Mouse (Mus musculus): ENCODE measurements at regions not wholly inside any gene's neighbourhood (a gene's known extent, or its start where the extent isn't known, plus 50 kb on each side); places are given as distances from the start of the nearest gene placed in this dataset.
A peak's percentile ranks its signal among the peaks of the same experiment; 100 is the strongest.

DNA sequence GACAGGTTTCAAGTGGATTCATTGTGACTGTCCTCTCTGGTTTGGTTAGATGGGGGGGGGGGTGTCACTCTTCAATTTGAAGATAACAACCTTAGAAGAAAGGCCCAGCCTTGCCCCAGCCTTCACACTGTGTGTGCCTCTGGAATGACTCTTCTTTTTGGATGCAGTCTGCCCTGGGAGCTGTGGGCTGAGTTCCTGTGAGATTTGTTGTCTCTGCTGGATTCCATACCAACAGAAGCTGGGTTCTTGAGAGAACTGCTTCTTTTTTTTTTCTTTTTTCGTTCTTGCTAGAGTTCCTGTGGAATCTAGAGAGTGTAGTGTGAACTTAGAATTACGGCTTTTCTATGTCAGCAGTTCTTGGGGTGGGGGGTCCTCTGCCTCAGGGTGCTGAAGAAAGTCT lies 200.9 kb downstream of the Enc1 start:
- no peak for DNase-seq

DNA sequence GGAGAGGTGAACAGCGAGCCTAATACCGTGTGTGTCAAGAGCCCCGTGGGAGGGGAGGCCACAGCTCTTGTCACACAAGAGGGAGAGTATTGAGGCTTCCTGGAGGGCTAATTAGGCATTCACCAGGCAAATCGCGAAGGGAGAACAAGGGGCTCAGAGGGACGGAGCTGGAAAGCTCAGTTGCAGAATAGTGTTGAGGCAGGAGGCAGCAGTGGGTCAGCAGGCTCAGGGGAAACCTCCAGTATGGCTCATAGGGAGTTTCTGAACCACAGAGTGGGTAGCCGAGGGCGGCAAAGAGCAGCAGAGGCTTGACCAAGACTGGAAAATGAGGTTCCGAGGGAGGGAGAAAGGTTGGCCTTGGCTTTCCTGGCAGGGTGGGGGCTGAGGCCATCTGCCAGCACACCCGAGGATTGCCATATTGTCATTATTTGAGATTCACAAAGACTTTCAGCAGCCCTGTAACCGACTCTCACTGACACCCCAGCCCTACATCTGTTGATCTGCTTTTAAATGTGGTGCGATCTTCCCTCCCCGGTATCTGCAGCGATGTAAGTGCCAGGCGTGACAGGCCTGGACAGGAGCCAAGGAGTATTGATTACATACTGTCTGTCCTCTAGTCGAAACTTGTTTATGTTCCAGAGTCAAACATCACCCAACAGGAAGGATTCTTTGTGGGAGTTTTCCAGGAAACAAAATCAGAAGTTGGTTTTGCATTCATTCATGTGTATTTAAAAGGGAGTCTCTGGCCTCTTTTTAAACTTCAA lies 198.5 kb downstream of the Enc1 start:
- DNase-seq = no peak

DNA sequence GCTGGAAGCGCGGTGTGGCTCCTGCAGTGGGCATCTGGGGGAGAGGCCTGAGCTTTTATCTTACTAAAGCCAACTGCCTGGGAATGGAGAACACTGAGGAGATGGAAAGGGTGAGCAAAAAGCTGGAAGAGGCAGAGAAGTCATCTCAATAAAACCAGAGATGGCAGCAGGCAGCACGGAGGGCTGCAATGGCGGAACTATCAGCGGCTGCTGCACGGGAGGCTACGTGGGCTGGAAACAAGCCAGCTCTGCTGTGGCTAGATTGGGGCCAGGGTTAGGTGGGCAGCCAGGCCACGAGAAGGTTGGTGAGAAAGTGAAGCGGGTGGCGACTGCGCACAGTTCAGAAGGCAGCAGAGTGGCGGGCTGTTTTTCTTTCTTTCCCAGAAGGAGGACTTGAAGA lies 197.8 kb downstream of the Enc1 start:
- no peak for DNase-seq

DNA sequence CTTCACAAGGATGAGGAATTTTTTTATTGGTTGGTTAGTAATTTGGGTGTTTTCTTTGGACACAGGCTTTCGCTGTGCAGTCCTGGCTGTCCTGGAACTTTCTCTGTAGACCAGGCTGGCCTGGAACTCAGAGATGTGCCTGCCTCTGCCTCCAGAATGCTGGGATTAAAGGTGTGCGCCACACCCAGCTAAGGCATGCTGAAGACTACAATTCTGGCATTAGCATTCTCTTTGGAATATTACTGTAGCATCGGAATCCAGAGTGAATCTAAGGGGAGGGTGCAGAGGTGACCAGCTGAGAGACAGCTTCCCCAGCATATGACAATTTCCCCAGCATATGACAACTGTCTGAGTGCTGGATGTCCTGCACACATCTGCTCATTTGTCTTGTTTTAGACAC lies 197.4 kb downstream of the Enc1 start:
- DNase-seq = no peak

DNA sequence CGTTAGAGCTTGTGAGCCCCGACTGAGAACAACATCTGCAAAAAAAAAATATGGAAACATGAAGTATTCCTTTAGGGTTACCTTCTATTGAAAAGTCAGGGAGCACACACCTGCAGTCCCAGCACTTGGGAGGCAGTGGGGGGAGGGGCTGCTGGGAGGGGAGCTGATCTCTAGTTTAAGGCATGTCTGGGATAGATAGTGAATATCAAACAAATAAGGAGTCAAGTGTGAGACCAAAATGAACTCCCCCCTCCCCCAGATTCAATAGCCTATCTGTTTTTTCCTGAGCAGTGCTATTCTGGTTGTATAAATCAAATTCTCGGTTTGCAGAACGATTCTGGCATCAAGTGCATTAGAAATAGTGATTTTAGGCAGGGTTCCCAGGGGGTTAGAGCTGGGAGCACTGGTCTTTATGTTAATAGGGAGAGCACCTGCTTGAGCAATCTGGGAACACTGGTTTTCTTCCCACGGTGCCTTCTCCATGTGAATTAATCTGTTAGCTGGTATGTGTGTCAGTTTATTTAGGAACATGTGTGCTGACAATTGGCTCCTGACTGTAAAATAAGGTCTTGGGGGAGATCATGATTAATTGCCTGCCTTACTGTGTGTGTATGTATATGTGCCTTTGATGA lies 195.9 kb downstream of the Enc1 start:
- DNase-seq = no peak

DNA sequence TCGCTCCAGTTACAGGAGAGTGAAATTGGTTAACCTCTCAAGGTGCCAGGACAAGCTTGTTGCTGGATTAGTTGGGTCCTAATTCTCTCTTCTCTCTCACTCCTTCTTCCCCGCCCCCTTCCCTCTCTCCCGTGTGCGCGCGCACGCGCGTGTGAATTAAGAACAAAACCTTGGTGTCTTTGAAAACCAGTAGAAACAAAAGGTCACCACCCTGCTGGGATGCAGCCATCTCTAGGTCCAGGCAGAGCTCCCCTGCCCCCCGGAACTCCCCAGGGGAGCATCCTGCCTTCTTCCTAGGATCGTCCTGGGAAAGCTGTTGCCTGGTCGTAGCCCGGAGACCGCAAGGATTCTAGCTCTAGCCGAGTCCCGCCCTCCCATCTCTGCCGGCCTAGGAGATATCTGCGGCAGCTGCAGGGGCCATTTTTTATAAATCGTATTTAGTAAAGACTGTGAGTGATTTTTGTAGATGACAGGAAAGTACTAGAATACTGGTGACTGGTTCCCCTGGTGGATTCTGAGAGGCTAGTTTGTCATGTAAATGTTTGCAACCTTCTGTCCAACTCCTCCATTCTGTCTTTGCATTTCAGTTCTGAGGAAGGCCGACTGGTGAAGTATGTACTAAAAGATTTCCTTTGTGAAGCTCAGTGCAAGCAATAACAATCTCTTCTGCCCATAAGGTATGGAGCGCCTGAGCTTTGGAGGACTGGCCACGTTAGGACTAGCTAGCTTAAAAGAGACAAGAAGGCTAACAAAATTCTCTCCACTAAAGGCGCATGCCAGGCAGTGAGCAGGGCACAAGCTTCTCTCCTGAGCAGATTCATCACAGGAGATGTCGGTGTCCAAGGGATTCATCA lies 195.2 kb downstream of the Enc1 start:
- peak; percentile 9 to 25 for DNase-seq

DNA sequence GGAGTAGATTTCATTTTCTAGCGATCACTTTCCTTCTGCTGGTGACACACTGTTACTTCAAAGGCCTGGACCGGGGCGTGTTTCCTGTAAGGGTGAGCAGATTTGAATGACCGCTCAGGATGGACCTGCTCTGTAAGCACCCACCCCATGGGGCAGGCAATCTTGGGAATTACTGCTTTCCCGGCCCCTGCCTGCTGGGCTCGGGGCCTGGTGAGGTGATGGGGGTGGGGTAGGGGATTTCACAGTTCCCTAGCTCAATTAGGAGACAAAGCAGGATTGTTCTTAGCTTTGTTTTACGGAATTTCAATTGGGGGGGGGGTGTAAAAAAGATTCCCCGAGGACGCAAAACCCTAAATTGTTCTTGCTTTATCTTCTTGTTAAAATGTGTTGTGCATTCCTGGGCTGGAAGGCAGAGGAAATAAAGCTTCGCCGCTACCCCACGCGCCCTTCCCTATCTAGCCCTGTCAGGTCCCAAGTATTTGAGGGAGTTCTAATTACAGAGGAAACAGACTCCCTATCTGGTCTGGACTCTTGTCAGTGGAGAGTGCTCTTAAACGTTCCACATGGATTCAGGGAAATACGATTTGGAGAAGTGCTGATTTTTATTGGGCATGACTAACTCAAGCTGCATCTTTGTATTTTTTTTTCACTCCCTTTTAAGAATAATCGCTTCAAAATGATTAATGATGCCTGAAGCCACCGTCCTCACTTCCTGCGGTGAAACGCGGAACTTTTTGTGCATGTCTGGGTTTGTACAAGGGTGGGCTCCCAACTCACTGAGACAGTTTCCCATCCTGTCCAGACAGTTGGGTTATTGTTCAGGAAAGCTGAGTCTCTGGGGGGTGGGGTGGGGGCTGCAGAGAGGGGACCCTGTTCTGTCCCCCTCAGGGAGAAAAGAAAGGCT lies 194.3 kb downstream of the Enc1 start:
- DNase-seq = no peak

DNA sequence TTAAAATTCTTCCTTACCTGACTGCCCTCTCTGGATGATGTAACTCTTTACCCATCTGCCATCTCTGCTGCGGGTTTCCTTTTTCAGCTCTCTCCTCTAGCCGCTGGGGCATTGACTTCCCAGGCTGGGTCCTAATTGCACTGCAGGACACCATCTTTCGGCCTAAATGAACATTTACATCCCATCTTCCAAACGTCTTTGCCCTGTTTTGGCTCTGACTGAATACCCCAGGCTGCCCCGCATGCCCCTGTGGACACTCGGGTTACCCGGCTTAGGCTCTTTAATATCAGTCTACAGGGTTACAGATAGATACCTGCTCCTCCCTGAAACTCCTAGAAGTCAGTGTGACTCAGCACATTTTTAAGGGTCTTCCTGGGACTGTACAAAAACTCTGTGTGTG lies 193.3 kb downstream of the Enc1 start:
- DNase-seq = no peak

DNA sequence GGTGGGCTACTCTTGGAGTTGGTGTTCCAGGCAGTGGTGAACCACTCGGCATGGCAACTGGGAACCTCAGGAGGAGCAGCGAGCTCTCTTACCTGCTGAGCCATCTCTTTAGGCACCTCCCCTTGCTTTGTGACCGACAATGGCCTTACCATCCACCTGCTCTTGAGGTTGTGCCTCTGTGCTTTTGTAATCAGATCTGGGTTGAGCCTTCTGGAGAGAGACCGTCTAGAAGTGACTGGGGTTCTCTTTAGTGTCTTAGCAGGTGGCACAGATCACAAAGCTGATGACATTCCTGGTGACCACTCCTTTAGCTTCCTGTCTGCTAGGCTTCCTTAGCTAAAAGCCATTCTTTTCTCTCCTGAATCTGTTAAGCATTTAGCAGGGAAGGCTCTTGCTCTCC lies 191.7 kb downstream of the Enc1 start:
- DNase-seq = no peak

DNA sequence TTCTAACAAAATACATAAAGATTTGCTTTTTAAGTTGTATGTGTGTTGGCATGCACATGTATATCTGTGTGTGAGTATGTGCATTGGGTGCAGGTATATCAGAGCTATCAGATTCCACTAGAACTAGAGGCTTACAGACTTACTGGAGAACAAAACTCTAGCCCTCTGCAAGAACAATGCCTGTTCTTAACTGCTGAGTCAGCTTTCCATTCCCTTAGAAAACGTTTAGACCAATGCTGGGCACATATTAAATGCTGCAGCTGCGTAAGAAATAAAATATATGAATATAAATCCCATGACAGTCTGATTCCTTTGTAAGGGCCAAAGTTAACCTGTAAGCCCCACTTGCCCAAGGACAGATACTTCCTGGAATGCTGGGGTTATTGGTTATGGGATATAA lies 190.0 kb downstream of the Enc1 start:
- DNase-seq = no peak

DNA sequence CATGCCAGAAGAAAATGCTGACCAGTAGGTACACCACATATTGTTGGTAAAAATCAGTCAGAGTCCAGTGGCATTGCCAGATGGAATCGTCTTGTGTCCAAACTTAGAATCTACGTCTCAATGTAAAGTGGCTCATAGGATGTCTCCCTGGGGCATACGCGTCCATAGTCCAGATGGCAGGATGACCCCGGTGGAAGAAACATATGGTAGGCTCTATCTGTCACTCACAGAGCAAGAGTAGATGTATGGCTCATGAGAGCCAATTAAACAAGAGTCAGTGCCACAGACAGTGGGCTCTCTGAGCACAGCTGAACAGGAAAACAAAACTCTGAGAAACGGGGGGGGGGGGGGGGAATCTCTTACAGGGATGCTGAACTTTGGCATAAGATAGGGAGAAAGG lies 187.3 kb downstream of the Enc1 start:
- DNase-seq = no peak

DNA sequence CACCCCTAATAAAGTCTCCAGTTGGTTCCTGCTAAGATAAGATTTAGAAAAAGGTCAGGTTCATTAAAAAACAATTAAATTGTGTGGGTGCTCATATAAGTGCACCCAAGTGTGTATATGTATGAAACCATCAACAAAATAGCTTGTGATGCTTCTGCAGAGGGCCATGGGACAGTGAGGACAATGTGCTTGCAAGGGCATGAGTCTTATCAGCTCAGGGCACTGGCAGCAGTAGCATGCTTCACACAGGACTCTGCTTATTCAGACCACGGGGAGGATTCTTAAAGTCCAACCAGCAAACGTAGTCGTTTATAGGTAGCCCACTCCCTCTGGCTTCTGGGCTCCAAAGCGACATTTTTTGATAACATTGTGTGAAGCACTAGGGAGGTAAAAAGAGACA lies 186.6 kb downstream of the Enc1 start:
- DNase-seq = no peak

DNA sequence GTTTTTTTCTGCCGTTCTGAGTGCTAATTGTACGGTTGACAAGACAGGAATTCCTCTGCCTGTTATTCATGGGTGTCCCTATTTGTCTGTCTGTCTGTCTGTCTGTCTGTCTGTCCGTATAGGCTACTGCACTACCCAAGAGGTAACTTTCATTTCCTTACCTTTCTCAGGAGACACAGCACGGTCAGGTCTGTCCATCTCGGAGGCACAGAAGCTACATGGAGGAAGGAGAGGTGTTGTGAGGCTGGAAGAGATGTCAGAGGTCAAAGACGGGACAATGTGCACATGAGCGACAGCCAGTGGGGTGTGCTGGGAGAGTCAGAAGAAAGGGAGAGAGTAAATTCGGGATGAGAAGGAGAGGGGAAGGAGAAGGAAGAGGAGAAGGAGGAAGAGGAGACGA lies 184.8 kb downstream of the Enc1 start:
- DNase-seq = no peak

DNA sequence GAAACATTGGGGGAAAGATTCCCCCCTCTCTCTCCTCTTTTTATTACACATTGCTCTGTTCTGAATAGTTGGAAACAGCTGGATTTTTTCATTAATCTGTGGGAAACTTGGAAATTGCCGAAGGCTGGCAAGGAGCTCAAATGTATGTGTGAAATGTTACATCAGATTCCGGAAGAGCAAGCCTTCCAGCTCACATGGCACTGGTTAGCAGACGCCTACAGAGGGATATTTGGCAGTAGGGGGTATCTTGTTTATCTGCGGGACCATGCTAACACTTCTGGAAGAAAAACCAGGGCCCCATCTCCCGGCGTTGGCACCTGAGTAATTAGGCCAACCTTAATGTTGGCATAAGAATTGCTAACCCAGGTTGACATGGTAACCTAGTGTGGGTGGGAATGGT lies 183.0 kb downstream of the Enc1 start:
- DNase-seq = no peak

DNA sequence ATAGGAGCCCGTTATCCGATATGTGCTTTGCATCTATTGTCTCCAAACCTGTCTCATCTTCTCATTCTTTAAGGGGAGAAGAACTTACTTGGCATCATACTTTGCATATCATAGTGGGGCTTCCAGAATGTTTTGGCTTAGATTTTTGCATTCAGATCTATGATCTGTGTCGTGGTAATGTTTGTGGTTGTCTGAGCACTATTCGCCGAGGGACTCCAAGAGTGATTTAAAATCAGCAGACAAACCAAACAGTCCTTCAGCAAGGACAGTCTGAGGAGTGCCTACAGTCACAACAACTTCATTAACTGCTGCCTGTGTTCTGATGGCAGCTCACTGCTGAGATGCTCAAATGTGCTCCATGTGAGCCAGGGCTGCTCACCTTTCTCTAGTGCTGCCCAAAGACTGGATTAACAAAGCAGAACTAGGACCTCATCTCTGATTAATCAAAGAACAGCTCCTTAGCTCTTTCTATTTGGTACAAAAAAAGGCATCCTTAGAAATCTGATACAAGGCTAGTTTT lies 182.5 kb downstream of the Enc1 start:
- DNase-seq = no peak

DNA sequence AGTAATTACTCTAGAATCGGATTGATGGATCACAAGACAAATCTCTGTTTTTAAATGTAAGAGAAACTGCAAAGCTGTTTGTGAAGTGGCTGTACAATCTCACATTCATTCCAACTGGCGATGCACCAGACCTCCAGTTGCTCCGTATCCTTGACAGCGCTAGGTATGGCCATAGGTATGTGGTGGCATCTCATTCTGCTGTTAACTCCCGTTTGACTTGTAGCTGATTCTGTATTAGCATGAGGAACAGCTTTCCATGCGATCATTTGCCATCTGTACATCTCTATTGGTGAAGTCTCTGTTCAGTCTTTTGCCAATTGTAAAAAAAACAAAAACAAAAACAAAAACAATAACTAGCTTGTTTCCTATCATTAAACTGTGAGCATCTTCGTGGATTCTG lies 182.0 kb downstream of the Enc1 start:
- DNase-seq = no peak

DNA sequence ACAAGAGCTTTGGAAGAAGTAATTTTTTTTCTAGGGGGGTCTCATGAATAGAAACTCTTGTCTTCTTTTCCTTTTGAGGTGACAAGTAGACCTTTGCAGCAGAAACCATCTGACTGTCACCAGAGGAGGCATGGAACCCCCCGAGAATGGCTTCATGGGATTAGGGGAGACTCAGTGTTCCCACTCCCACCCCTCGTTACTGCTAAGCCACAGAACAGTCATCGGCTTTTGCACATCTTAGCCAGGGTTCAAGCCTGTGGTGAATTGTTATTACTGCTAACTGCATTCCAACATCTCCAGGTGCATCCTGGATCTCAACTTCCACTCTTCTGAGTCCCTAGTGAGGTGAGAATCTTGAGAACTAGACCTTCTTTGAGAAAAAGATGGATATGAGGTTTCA lies 180.9 kb downstream of the Enc1 start:
- DNase-seq = no peak

DNA sequence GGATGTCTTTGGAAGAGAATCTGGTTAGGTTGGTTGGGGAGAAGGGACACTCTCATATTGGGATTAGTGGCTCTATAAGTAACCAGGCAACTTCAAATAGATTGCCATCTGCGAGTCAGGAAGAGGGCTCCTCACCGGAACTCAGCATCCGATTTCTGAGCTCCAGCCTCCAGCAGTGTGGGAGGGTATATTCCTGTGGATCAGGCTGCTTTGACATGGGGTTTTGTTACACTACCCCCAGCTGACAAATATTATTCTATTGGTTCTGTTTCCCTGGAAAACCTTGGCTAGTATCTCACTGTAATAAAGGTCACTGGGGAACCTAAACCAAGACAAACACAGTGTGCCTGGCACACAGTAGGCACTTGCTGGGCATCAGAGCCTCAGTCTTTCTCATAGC lies 179.9 kb downstream of the Enc1 start:
- no peak for DNase-seq

DNA sequence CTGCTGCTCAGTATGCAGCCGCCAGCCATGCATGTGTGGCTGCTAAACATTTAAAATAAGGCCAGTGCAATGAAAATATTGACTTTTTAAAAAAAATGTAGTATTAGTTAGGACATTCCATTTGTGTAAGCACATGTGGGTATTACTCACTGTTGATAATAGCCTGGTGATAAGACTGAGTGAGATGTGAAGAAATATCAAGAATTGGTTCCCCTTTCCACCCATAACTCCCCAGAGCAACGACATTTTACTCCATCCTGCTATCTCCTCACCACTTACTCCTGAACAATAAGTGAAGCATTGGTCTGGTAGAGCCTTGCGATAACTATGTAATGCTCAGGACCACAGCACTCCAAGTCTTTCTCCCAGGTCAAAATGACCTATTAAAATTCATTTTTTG lies 178.2 kb downstream of the Enc1 start:
- DNase-seq = no peak

DNA sequence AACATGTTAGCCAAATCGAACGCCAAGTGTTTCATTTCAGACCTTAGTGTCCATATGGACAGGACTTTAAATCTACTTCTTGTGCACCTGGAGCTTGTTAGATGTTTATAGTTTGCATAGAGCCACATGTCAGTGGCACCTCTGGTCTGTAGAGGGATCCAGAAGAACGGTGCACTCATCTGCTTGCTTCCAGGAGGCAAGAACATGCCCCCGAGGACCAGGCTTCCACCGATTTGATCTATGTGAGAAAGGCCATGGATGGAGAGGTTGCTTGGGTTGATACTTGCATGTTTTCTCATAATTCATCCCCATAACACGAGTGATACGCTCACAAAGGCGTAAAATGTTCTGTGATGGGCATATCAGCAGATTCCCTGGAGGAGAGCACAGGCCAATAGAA lies 177.8 kb downstream of the Enc1 start:
- no peak for DNase-seq

DNA sequence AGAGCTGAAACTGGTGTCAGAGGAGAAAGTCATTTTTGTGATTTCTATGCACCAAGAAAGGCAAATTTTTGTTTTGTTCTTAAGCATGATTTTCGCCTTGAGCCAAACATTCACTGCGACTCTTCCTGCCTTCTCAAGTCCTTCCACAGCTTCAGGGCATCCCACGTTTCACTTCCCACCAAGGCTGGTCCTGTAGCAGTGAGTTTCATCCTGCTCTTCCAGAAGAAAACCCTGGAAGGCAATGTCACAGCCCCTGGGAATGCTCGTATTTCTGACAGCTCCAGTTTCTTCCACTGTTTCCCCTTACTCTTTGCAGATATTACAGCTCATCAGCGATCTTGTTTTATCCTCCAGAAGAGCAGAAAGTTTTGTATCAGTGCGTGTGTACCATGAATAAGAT lies 177.2 kb downstream of the Enc1 start:
- DNase-seq = no peak

DNA sequence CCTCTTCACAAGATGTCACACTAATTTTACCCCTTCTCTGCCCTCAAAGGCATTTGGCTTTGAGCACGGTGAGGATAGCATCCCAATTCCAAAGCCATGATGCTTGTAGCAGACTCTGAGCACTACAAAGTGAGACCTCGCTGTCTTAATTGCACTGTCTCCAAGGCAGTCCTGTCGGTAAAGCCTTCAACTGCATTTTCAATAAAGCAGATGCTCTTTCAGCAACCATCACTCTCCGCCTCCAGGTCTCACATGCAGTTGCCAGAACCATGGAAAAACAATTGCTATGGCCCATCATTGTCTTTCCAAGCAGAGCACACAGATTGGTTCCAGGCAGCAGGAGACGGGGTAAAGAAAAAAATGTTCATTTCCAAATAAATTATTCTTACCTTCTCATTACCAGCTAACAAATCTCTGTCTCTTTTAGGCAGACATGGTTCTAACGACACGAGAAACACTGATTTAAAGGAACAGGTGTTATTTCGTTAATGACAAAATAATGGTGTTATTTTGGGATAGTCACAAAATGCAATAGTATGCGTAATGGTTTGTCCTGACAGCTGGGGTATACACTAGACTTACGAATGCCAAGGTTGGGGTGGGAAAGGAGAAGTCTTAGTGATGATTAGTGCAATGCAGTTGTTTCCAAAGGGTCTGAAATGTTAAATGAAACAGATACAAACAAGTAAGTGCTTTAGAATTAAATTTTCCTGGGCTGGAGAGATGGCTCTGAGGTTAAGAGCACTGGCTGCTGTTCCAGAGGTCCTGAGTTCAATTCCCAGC lies 175.2 kb downstream of the Enc1 start:
- no peak for DNase-seq
